Mouse (Mus musculus) erythroblast, embryonic 14.5 days (primary cell): ENCODE data around the gene Mrpl34.

Experiments used
- GATA1 ChIP-seq: IDR thresholded peaks from 2 replicates; pipeline ENCODE4 v1.6.1; 2012; ENCODE audit warnings: low read length, inconsistent platforms, mixed read lengths
- TAL1 ChIP-seq: IDR thresholded peaks from 3 replicates; pipeline ENCODE4 v1.6.1; 2012; ENCODE audit warnings: low read length, inconsistent platforms, mixed read lengths

DNA sequence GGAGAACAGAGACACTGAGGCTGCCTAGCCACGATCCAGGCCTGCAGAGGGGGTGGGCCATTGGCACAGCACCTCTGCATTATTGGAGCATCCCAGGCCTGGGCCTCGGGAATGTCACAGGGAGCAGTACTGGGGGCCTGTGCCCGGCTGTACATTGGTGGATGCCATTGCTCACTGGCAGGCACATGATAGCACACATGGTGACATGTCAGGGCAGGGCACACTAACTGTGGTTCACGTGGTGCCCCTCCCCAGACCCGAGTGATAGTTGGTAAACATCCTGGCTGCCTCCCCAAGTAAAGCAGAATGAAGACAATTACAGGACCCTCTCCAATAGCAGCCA lies 6.1 kb downstream of the Mrpl34 start:
- TF ChIP-seq GATA1 = no peak
- TF ChIP-seq TAL1 = no peak
